Mouse (Mus musculus): ENCODE results near the gene Gpa33. TPM values are rescaled to one million over a fixed set of nuclear protein-coding genes. Genes with fewer than 3 reads are reported as not detected.

Gene Gpa33
- total RNA-seq, 1 experiment from 2014 or later: not detected

GRCm38 (mm10) chr1:166184391-166185229 is 54.6 kb downstream of the Gpa33 start:
- no peak for ATAC-seq (replicated peaks in 1 of 2; ENCODE audit: insufficient read depth in 1 of 2, low FRiP score in 2 of 2, low TSS enrichment in 1 of 2, low read depth in 1 of 2, poor library complexity in 2 of 2, severe bottlenecking in 2 of 2)

GRCm38 (mm10) chr1:166185357-166185756 is 55.3 kb downstream of the Gpa33 start:
- no peak for ATAC-seq (replicated peaks in 1 of 2; ENCODE audit: insufficient read depth in 1 of 2, low FRiP score in 2 of 2, low TSS enrichment in 1 of 2, low read depth in 1 of 2, poor library complexity in 2 of 2, severe bottlenecking in 2 of 2)

GRCm38 (mm10) chr1:166189821-166190220 is 59.8 kb downstream of the Gpa33 start:
- no peak for ATAC-seq (replicated peaks in 1 of 2; ENCODE audit: insufficient read depth in 1 of 2, low FRiP score in 2 of 2, low TSS enrichment in 1 of 2, low read depth in 1 of 2, poor library complexity in 2 of 2, severe bottlenecking in 2 of 2)

- peak in 1 of 2 experiments; percentile 37; a peak in 1 of 4 replicates for ATAC-seq (replicated peaks in 1 of 2; ENCODE audit: insufficient read depth in 1 of 2, low FRiP score in 2 of 2, low TSS enrichment in 1 of 2, low read depth in 1 of 2, poor library complexity in 2 of 2, severe bottlenecking in 2 of 2)
These were observed 74.1 kb downstream of the Gpa33 start for GRCm38 (mm10) chr1:166204171-166204570.

- no peak for ATAC-seq (replicated peaks in 1 of 2; ENCODE audit: insufficient read depth in 1 of 2, low FRiP score in 2 of 2, low TSS enrichment in 1 of 2, low read depth in 1 of 2, poor library complexity in 2 of 2, severe bottlenecking in 2 of 2)
These were observed 75.1 kb downstream of the Gpa33 start for GRCm38 (mm10) chr1:166205159-166205558.

- no peak for ATAC-seq (replicated peaks in 1 of 2; ENCODE audit: insufficient read depth in 1 of 2, low FRiP score in 2 of 2, low TSS enrichment in 1 of 2, low read depth in 1 of 2, poor library complexity in 2 of 2, severe bottlenecking in 2 of 2)
These were observed 79.3 kb downstream of the Gpa33 start for GRCm38 (mm10) chr1:166209371-166209770.

- 0 out of 4 replicates have a peak, but pooled peaks of 1 of the 2 experiments have one; percentile 17 for ATAC-seq (replicated peaks in 1 of 2; ENCODE audit: insufficient read depth in 1 of 2, low FRiP score in 2 of 2, low TSS enrichment in 1 of 2, low read depth in 1 of 2, poor library complexity in 2 of 2, severe bottlenecking in 2 of 2)
These were observed 84.1 kb downstream of the Gpa33 start for GRCm38 (mm10) chr1:166214181-166214580.

Other genes with a start within 250 kb of the Gpa33 start
- gene Pou2f1, start 127.6 kb upstream of the Gpa33 start, total RNA-seq (2017): 22.8 and 24.2 TPM in 2 replicates
- not detected in 2 replicates for gene Dusp27, start 2.3 kb upstream of the Gpa33 start, total RNA-seq (2017)
- not detected in 2 replicates for gene Mael, start 108.5 kb downstream of the Gpa33 start, total RNA-seq (2017)
- not detected in 2 replicates for gene Ildr2, start 123.9 kb downstream of the Gpa33 start, total RNA-seq (2017)
- gene Tada1, start 248.9 kb downstream of the Gpa33 start, total RNA-seq (2017): 39.3 and 43.5 TPM in 2 replicates

All from hematopoietic stem cell, adult 5-6 weeks (primary cell).